Mouse (Mus musculus) adrenal gland (tissue): ENCODE results near the gene Aifm3.

ENCODE experiments used
- intact Hi-C: fragments of 180-260 bp; cut with DNase I; formaldehyde crosslinking; loops from one replicate; pipeline ENCODE4 v1.15.1; 2025
- long read RNA-seq, 2 experiments: library from polyadenylated mRNA; unstranded; transcript quantifications; one replicate each; pipeline ENCODE4 v2.0.0; 2020; ENCODE audit warnings: borderline replicate concordance in 1 of 2; ENCODE audit not compliant: insufficient replicate concordance in 1 of 2

Gene Aifm3
- long read RNA-seq, experiment 1, partial matches to known transcripts, result 0 of 1 reads
- long read RNA-seq, experiment 1, other reads (novel, unspliced or antisense), result 0 of 1 reads
- long read RNA-seq, experiment 2, partial matches to known transcripts, result 6 of 10 reads
- long read RNA-seq, experiment 2, other reads (novel, unspliced or antisense), result 1 of 10 reads

- intact Hi-C loops, result no loop called here
Measured at GRCm38 (mm10) chr16:17489469-17490111, at the start of gene Aifm3. Gene Aifm3, plus strand, starts transcription at chr16:17489611.

GRCm38 (mm10) chr16:17451541-17452372 is 37.7 kb upstream of the Aifm3 start, which contains the start of gene Crkl:
Gene Crkl, plus strand, starts transcription at chr16:17451987.
- intact Hi-C loops, result no loop called here

GRCm38 (mm10) chr16:17452373-17452715 is 37.1 kb upstream of the Aifm3 start:
- intact Hi-C loops, result no loop called here

- intact Hi-C loops, result no loop called here
Measured at GRCm38 (mm10) chr16:17456901-17457300, 32.5 kb upstream of the Aifm3 start.

- intact Hi-C loops, result no loop called here
Measured at GRCm38 (mm10) chr16:17460254-17460653, 29.2 kb upstream of the Aifm3 start.

- intact Hi-C loops, result no loop called here
Measured at GRCm38 (mm10) chr16:17461596-17461995, 27.8 kb upstream of the Aifm3 start.

GRCm38 (mm10) chr16:17463184-17463583 is 26.2 kb upstream of the Aifm3 start:
- intact Hi-C loops, result no loop called here

- intact Hi-C loops, result no loop called here
Measured at GRCm38 (mm10) chr16:17466875-17467663, 22.3 kb upstream of the Aifm3 start.

GRCm38 (mm10) chr16:17472498-17472897 is 16.9 kb upstream of the Aifm3 start:
- intact Hi-C loops, result loop anchor here (5.0 kb wide), 2 partner anchors 35 to 60 kb away; partner anchors contain the start of genes Lztr1 and Thap7

- intact Hi-C loops, result loop anchor here (5.0 kb wide), 2 partner anchors 33 to 58 kb away; partner anchors contain the start of genes Lztr1 and Thap7
Measured at GRCm38 (mm10) chr16:17474091-17474490, 15.3 kb upstream of the Aifm3 start.

- intact Hi-C loops, result loop anchor here (5.0 kb wide), 2 partner anchors 33 to 58 kb away; partner anchors contain the start of genes Lztr1 and Thap7
Measured at GRCm38 (mm10) chr16:17474761-17475160, 14.7 kb upstream of the Aifm3 start.

GRCm38 (mm10) chr16:17475326-17475725 is 14.1 kb upstream of the Aifm3 start:
- intact Hi-C loops, result no loop called here

GRCm38 (mm10) chr16:17478331-17478943 is 11.0 kb upstream of the Aifm3 start:
- intact Hi-C loops, result no loop called here

GRCm38 (mm10) chr16:17481465-17481864 is 7.9 kb upstream of the Aifm3 start:
- intact Hi-C loops, result no loop called here

GRCm38 (mm10) chr16:17486505-17486904 is 2.9 kb upstream of the Aifm3 start:
- intact Hi-C loops, result no loop called here

- intact Hi-C loops, result no loop called here
Measured at GRCm38 (mm10) chr16:17488478-17489468, 638 bp upstream of the Aifm3 start.

GRCm38 (mm10) chr16:17491154-17491553 is 1.7 kb downstream of the Aifm3 start:
- intact Hi-C loops, result no loop called here

- intact Hi-C loops, result no loop called here
Measured at GRCm38 (mm10) chr16:17491896-17492561, 2.6 kb downstream of the Aifm3 start.
